Mouse (Mus musculus): ENCODE results near the gene Poglut1.
A peak's percentile ranks its signal among the peaks of the same experiment; 100 is the strongest.

Poglut1 gene

DNA sequence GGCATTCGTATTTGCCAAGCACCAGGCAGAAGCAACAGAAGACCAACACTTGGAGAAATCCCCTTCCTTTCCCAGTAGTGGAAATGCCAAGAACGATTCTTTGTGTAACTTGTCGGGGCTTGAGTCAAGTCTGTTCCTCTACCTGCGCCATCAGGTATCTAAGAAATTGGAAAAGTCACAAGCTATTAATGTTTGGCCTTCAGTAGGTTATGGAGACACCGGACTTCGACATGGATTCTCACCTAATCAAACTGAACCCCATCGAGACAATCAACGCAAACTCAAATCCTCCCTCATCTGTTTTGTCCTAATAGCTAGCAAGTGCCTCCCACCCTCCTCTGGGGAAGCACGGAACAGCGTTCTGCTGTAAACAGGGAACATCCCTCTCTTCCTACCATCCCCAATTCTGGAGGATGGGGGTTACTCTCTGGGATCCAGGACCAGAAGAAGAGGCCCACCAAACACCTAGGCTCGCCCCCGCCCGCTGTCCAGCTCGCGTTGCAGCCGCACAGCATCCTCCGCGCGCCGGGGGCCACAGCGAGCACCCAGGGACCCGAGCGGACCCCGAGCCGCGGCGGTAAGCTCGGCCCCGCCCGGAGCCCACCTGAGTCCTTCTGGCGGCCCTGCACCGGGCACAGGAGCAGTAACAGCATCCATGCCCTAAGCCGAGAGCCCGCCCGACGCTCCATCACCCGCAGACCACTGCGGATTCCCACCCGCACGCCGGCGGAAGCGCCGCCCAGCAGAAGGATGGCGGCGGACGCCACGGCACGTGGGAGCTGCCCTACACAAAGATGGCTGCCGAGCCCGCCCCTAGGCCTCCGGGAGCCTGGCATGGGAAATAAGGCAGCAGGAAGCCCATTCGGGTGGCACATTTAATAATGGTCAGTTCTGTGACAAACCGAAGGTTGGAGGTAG, at the start of gene Poglut1:
Gene Poglut1 (minus strand): TSS at position 780 of the 918 bp plus-strand sequence.
- DNase-seq, result peak; percentile 82

DNA sequence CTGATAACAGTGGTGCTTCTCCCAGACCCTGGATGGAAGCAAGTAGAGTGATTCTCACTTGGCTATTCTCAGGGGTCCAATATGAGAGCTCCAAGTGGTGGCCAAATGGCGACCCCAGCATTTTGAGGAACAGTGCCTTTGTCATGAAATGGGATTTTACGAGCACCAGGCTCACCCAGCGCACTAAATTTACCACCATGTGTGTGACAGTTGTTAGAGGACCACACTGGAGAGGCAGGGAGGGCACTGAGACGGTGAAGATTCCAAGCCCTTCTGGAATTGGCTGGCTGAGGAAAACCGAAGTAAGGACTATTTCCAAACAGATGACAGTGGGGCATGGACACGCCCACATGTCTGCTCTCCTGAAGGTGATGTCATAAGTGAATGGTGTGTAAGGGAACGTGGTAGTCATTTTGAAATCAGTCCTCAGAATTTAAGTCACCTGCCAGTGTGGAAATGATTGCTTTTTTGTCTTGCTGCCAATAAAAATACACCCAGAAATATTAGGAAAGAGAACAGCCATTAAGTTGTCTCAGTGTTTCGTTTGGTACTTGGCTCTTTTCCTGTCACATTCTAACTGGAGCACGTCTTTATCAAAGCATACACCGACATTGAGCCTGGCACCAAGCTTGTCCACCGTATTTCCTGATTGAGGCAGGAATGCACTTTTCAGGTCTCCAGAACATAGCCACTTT, 49.1 kb upstream of the Poglut1 start:
- DNase-seq, result peak; percentile 62

DNA sequence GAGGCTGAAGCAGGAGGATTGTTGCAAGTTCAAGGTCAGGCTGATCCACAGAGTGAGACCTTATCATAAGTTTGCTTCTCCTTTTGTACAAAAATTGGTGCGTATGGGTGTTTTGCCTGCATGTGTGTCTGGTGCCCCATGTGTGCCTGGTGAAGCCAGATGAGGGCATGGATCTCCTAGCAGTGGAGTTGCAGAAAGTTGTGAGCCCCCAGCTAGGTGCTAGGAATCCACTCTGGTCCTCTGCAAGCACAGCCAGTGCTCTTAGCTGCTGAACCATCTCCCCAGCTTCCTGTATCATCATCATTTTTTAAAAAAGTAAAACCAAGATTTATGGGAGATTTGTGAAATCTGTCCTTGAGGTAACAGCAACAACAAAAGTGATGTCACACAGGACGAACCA, 46.6 kb upstream of the Poglut1 start:
- DNase-seq, result no peak

DNA sequence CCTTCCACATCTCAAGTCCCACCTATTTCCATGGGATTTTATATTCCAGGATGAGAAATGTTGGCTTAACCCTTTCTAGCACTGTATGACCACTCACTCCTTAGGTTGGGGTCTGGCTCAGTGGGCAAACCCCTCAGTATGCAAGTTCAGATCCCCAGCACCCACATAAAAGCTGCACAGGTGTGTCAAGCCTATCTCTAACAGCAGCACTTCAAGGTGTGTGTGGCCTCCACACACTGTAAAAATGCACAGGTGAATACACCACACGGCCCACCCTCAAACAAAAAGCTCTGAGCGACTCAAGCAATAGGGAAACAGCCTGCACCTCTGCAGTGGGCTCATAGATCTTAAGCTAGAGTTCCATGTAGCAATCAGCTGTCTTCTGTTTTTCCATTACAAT, 46.0 kb upstream of the Poglut1 start:
- no peak for DNase-seq

DNA sequence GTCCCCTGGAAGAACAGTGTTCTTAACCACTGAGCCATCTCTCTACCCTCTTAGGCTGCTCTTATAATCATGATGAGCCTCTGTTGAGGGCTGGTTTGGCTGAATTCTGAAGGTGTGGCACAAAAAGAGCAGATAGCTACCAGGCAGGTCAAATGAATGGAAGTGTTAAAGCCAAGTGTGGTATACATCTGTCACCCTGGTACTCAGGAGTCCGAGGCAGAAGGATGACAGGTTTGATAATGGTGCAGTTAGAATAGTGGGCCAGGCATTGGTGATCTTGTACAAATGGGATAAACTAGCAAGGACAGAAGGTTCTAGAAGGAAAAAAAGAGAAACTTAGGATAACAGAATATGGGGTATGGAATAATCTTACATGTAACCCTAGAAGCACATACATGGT, 44.4 kb upstream of the Poglut1 start:
- DNase-seq, result no peak

DNA sequence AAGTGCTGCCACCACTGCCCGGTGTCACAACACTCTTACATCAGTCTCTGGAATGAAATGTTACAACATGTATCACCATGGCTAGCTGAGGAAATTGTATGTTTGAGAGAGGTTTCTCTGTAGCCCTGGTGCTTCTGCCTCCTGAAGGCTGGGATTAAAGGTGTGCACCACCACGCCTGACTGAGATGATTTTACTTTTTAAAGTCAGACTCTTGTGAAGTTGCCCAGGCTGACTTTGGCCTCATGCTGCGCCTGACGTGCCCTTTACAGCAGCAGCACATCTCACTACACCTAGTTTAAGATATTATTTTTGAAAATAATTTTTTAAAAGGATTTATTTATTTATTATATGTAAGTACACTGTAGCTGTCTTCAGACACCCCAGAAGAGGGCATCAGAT, 42.9 kb upstream of the Poglut1 start:
- no peak for DNase-seq

DNA sequence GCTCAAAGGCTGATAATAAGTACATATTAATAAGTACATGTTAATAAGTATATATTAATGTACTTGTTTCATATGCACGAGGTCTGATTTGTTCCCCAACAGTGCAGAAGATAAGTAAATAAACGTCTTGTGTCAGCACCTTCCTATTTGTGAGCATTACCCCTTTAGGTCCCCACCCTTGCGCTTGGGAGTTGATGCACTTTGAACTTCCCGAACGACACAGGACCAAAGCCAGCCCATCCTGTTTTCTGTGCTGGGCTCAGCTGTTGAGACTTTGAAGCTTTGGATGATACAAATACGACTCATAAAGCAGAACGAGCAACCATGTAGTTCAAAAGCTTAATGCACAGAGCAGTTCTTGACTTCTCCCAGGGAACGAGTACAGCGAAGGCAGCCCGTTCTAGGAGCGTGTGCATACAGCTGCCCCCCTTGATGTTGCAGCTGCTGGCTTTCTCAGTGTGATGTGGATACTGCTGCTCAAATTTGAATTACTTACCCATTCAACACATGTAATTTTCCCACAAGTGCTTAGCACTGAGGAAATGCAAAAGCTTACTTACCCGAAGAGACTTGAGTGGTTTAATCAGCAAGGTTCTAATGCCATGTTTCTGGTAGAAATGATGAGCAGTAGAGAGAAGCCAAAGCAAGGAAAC, 42.1 kb upstream of the Poglut1 start:
- no peak for DNase-seq

DNA sequence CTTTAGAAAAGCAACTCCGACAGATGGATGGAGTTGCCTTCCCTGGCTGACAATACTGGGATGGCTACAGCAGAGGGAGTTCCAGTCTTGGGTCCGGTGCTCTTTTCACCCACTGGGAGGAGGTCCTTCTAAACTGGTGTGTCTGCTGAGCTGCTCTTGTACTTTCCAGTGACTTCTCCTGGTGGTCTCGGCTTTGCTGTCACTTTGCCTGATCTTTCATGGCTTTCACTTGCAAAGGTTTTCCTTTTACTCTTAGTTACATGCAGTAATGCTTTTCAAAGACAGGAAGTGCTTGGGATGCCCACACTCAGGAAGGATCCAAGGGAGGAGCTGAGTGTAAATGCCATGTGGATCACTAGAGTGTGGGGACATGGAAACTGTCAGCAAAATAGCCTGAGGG, 41.4 kb upstream of the Poglut1 start:
- DNase-seq, result no peak

DNA sequence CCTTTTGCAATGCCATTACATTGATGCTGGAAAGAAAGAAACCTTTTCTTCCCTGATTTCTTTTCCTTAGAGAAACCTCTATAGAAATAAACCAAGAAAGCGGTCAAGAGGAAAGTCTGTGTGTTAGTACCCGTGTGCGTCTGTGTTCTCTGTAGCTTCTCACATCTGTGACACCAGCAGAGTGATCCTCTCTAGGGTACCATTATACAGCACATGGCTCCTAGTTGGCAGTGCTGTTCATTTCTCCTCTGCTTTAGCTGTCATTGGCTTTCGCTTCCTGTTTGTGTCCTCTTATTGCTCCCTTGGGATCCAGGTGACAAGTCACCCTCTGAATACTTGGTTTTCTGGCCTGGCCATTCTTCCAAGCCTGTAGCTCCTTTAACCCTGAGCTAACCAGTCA, 37.5 kb upstream of the Poglut1 start:
- DNase-seq, result no peak

DNA sequence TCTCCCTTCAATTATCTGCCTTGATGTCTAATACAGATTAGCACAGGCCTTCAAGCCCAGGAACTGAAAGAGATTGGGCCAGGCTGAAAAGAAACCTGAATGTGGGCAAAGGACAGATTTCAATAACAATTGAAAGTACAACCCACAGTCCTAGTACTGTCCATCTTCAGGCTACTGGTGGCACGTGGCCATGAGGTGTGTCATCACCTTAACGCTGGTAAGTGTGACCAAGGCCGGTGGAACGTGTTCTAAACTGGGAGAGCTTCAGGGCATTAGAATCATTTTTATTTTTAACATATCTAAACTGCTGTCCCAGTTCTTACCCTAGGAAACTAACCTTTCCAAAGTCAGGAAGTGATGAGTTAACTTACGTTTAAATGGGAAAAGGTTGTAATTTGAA, 37.1 kb upstream of the Poglut1 start:
- DNase-seq, result no peak

DNA sequence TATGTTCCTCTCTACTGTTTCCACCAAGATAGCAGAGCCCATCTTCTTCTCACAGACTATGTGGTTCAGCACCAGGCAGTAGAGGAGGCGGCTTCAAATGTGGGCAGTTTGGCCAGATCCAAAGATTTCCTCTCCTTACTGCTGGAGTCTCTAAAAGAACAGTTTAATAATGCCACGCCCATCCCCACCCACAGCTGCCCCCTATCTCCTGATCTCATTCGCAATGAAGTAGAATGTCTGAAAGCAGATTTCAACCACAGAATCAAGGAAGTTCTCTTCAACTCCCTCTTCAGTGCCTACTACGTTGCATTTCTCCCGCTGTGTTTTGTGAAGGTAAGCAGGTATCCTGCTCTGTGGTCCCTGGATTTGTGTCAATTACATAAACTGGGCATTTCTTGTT, 35.1 kb upstream of the Poglut1 start:
- no peak for DNase-seq

DNA sequence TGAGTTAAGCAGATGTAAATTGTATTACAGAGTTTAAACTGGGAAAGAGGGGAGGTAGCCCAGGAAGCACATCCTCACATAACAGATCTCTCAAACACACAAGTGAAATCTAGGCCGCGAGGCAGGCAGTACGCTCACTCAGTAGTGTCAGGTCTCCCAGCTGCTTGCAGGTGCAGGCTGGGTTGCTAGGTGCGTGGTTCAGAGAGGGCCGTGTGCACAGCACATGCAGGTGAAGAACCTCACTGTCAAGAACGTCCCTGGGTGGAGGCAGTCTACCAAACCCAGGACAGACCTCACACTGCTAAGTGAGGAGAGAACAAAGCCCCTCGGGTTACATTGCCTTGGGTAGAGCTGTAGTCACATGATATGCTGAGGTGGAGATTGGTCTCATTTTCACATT, 34.7 kb upstream of the Poglut1 start:
- no peak for DNase-seq

DNA sequence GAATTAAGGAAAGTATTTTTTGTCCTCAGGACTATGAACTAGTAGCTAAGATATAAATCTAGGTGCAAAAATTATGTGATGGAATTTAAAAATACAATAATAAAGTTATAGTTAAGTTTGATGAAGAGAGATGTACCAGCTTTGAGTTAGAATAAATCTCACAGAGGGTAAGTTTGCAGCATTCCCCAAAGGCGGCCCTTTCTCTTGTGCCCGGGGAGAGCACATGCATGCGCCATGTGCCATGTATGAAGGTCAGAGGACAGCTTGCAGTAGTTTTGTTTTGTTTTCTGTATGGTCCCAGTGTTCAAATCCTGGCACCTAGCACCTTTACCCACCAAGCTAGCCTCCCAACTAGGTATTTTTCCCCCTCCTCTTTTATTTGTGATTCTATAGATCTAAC, 21.4 kb upstream of the Poglut1 start:
- DNase-seq, result no peak

DNA sequence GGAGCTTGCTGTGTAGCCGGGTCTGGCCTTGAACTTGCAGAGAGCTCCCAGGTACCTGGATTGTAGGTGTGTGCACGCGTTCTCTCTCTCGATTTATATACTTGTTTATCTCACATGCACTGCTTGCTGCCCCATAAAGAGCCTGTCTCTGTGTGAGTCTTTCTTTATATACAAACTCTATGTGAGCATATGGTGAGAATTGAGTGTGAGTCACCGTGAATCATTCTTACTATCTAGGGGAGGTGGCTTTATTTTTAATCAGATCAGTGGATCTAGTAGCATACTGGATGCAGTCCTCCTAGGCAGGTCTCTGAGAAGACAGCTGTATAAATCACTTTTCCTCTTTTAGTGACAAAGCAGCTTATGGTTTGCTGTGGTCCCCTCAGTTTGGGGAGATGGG, 18.1 kb upstream of the Poglut1 start:
- DNase-seq, result no peak

DNA sequence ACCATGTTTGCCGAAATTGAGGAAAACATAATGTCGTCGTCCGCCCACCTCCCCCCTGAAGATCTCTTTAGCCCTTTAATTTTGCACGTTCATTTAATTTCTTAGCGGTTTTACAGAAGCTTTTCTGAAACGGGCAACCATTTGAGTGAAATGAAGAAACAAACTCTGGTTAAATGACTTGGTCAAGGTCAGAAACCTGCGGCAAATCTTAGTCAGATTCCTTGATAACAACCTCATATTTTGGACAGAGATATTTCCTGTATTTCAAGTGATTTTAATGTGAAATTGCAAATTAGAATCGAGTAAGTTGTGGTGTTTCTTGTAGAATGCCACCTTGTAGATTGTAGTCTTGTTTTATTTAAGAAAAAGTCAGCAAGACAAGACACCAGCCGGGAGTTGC, 13.5 kb upstream of the Poglut1 start:
- no peak for DNase-seq

DNA sequence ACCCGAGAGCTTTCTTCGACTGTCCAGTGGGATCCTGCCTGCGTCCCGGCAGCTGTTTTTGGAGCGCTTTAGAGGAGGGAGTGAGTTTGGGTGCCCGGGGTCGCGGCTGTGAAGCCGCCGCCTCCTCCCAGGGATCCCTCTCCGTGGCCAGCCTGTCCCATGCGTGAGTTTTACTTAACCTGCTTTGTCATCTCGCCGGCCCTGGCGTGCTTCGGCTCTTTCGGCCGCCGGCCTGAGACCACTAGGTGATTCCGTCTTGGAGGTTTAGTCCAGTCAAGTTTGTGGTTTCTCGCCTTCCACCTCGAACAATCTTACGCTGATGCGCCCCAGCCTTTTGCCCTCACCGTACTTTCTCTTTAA, 12.9 kb upstream of the Poglut1 start:
- no peak for DNase-seq

DNA sequence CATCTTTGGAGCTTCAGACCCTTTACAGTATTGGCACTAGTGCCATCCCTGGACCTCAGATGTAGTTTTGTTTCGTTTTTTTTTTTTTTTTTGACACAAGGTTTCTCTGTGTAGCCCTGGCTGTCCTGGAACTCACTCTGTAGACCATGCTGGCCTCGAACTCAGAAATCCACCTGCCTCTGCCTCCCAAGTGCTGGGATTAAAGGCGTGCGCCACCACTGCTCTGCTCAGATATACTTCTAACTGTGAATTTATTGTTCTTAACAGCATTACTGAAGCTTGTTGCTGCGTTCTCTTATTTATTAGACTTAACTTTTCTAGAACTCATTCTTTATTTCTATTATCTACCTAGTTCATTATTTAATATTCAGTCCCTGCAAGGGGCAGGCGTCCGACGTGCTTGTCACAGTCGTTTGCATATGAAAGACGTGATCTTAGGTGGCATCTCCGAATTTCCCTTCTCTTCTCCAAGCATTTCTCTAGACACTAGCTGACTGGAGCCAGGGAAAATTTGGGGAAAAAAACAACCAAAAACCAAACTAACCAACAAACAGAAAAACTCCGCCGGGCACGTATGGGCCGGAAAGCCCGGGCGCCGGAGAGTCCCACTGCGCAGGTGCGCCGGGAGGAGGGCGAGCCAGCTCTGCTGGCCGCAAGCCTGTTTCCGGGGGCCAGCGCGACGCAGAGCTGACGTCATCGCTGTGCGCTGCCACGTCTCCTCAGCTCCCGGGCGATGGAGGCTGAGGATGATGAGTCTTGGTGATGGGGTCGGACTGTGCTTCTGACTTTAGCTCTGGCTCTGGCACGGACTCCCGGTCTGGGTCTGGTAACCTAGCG, 12.3 kb upstream of the Poglut1 start:
- DNase-seq, result peak; percentile 95

DNA sequence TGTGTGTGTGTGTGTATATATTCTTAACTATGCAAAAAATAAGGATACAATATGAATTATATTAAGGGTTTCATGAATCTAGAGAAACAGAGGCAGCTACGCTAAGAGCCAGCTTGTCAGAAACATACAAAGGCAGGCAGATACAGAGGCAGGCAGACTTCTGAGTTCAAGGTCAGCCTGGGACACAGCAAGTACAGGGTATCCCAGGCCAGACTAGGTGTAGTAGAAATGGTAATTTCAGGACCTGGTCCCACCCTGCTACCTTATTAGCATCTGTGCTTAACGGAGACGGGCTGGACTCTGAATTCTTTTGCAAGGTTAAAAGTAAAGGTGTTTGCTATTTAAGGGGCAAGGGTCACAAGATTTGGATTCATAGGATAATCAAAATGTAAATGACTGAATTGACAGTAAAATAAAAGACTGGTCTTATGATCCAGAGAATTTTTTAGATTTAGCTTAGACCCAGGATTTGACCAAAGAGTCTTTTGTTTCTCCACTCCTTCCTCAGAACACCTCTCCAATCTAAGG, 8.2 kb upstream of the Poglut1 start, which contains the start of gene Tmem39a:
Gene Tmem39a (plus strand): TSS at position 478 of the 528 bp plus-strand sequence.
- no peak for DNase-seq

DNA sequence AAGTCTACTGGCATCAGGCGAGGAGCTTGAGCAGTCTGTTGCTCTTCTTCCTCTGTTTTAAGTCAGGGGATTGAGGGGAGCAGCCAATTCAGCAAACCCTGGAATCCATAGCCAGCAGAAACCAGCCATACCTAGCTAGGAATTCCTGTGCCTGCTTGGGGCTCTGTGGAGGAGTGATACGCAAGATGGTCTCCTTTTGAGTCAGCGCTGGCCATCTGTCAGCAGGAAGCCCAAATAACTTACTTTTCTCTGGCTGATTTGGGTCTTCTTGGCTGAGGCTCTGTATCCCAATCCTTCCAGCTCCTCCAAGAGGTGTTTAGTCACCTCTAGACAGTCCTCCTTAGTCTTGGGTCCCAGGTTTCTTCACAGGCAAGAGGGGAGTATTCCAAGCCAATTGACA, 5.9 kb upstream of the Poglut1 start:
- DNase-seq, result no peak

DNA sequence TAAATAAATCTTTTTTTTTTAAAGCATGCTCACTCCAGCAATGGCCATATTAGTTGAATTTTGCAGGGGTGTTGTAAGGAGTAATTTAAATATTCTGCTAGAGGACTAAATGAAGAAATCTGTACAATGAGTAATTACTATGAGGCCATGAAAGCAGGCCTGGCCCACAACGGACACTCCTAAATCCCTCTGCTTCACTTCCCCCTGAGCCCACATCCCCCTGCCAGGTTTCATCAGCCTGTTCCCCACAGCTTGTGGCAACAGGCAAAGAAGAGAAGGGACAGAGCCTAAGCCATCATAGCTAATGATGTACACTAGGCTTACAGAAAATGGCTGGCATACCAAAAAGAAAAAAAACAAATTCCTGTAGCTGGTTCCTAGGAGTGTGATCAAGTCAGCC, 2.1 kb downstream of the Poglut1 start:
- DNase-seq, result no peak

DNA sequence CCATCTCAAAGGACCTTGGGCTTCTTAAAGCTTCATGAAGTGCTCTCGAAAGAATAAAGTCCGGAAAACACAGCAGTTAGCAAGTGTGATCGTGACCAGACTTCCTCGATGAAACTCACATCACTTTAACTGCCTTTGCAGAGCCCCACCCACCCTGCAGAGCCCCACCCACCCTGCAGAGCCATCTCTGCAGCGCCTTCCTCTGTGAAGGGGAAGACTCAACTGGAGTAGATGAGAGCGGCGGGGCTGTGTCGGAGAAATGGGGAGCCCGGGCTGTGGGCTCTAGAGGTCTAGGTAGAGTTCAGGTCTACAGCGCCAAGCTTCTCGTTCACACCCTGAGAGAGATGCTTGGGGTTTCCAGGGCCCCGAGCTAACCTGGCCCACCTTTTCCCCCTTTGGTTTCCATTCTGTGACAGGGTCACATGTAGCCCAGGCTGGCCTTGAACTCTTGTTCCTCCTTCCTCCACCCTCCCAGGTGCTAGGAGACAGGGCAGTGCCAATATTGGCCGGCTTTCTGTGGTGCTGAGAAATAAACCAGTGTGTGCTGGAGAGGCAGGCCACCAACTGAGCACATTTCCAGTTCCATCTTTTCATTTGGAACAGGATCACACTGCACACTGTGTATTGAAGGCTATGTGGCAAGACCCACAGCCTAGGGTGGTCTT, 11.2 kb downstream of the Poglut1 start:
- DNase-seq, result no peak

DNA sequence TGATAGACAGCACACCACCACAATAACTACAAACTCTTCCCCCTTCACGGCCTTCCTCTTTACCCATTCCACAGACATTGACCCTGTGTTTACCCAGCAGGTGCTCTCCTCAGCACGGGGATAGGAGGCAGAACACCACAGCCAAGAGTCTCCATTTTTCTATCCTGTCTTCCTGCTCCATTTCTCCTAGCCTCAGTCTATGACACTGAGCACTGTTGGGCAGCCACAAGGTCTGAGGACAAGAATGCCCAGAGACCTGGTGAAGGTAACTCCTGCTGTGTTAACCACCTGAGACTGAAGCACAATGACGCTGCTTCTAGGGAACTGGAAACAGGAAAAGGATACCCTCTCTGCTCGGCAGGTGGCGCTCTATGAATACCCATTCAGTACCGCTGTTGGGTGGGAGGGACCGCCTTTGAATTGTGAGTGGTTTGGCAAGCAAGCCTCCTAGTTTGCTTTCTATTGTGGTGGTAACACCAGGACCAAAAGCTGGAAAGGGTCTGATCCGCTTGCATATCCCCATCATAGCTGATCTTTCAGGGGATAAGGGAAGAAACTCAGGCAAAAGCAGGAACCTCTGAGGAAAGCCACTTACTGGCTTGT, 13.4 kb downstream of the Poglut1 start:
- peak; percentile 92 for DNase-seq

Data from lung, postnatal 36 days (tissue).